In the genomic region with DNA sequence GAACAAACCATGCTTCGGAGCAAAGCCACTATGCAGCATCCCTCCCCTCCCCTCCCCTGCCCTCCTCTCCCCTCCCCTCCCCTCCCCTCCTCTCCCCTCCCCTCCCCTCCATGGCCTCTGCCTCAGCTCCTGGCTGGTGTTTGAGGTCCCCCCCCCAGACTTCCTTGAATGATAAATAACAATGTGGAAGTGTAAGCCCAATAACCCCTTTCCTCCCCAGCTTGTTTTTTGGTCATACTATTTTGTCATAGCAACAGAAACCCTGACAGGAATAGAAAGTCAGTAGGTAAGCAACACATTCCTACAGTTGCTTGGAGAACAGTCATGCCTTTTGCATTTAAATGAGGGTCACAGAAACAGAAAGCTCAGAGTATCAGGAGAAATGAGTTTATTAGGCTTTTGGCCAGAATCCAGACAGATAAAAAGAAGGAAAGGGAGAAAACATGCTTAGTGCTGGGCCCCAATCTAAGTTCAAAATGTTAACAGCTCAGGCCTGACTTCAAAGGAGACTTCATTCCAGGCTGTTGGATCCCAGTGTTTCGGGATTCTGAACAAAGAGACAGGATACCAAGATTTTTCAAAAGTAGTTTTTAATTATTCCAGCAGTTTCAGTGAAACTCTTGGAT, we compare ENCODE assay signal across 12 mouse cellular contexts. TPM values are rescaled to one million over a fixed set of nuclear protein-coding genes. Genes with fewer than 3 reads are reported as not detected.
DNase-seq lines count a peak whose midpoint lies in the region; ATAC-seq and TF ChIP-seq lines count a peak whose summit lies in the region.
"Had no signal": no experiment of that assay in that cellular context is flagged by ENCODE, and none has a peak within 500 bp of the region (broad histone marks: within the 10 kb centered on the region; RNA-seq: fewer than 3 reads in every experiment).

No protein-coding gene starts in this region.

- no peaks in the 10 kb centered on the region for H3K27me3 ChIP-seq in forebrain, embryonic 14.5 days (replicated peaks; ENCODE audit: control insufficient read depth, insufficient read depth, low read length)
- H3K27me3 ChIP-seq in forebrain, embryonic 11.5 days (ENCODE audit: control insufficient read depth, insufficient read depth, low read length): no peaks in the 10 kb centered on the region
- no peaks in the 10 kb centered on the region for H3K27me3 ChIP-seq in MEL (ENCODE audit: control insufficient read depth in 1 of 2, insufficient read depth in 2 of 2, low read length in 2 of 2)
- no peaks in the 10 kb centered on the region for H3K27me3 ChIP-seq in liver, adult 2 months (ENCODE audit: control insufficient read depth, insufficient read depth, low read length)

- H3K36me3 ChIP-seq in forebrain, embryonic 14.5 days (ENCODE audit: control insufficient read depth, insufficient read depth, low read length): no peaks in the 10 kb centered on the region; the same call in 1 of the 2 replicates
- H3K36me3 ChIP-seq in forebrain, embryonic 11.5 days (ENCODE audit: control insufficient read depth, insufficient read depth, low read length): no peaks in the 10 kb centered on the region
- H3K36me3 ChIP-seq in MEL (ENCODE audit: control insufficient read depth in 1 of 2, insufficient read depth in 2 of 2, low read length in 2 of 2): peaks cover 0 to 31% of the 10 kb centered on the region in 2 experiments; a peak in 2 of 4 replicates
- no peaks in the 10 kb centered on the region for H3K36me3 ChIP-seq in liver, adult 2 months (ENCODE audit: control insufficient read depth, insufficient read depth, low read length)

- TF ChIP-seq CTCF in MEL (IDR thresholded peaks at IDR 0.05 in 2 of 3, conservative IDR thresholded peaks at IDR 0.05 in 1 of 3; ENCODE audit: control insufficient read depth in 1 of 3, insufficient read depth in 1 of 3, low read depth in 2 of 3, low read length in 3 of 3, poor library complexity in 1 of 3, severe bottlenecking in 1 of 3): no peak
- no peak for TF ChIP-seq CTCF in liver, adult 2 months (IDR thresholded peaks at IDR 0.05; ENCODE audit: low read depth, low read length)

- peaks cover 8% of the 10 kb centered on the region for H3K4me1 ChIP-seq in forebrain, embryonic 14.5 days (ENCODE audit: control insufficient read depth, insufficient read depth, low read length)
- peaks cover 2% of the 10 kb centered on the region; the same call in 1 of the 2 replicates for H3K4me1 ChIP-seq in forebrain, embryonic 11.5 days (replicated peaks; ENCODE audit: control insufficient read depth, insufficient read depth, low read length)
- H3K4me1 ChIP-seq in MEL (ENCODE audit: control insufficient read depth in 1 of 2, insufficient read depth in 2 of 2, low read length in 2 of 2): peaks cover 22 to 37% of the 10 kb centered on the region in 2 experiments
- peaks cover 4% of the 10 kb centered on the region; the same call in 1 of the 2 replicates for H3K4me1 ChIP-seq in liver, adult 2 months (ENCODE audit: control insufficient read depth, insufficient read depth, low read length)

- TF ChIP-seq POLR2A in MEL (IDR thresholded peaks at IDR 0.05; ENCODE audit: control insufficient read depth in 1 of 2, insufficient read depth in 1 of 2, low read depth in 1 of 2, low read length in 2 of 2, poor library complexity in 1 of 2): no peak
- TF ChIP-seq POLR2A in liver, adult 2 months (IDR thresholded peaks at IDR 0.05; ENCODE audit: extremely low read depth, insufficient read depth, low read length): no peak

- H3K4me2 ChIP-seq in forebrain, embryonic 14.5 days (ENCODE audit: low read length): no peak overlapping the region
- H3K4me2 ChIP-seq in forebrain, embryonic 11.5 days (ENCODE audit: low read depth, low read length, severe bottlenecking): no peak overlapping the region

- no peak overlapping the region for H3K9ac ChIP-seq in forebrain, embryonic 14.5 days (ENCODE audit: low read length)
- H3K9ac ChIP-seq in forebrain, embryonic 11.5 days (ENCODE audit: low read length): no peak overlapping the region
- peak overlapping the region; percentile 16 for H3K9ac ChIP-seq in MEL (ENCODE audit: control insufficient read depth, low read depth, low read length, poor library complexity, severe bottlenecking)
- no peak overlapping the region for H3K9ac ChIP-seq in liver, adult 2 months (ENCODE audit: low read depth, low read length)

- H3K9me3 ChIP-seq in forebrain, embryonic 14.5 days (replicated peaks; ENCODE audit: control insufficient read depth, low read length): no peaks in the 10 kb centered on the region
- no peaks in the 10 kb centered on the region for H3K9me3 ChIP-seq in forebrain, embryonic 11.5 days (ENCODE audit: control insufficient read depth, low read length)
- H3K9me3 ChIP-seq in MEL (replicated peaks; ENCODE audit: insufficient read depth, low read length): no peaks in the 10 kb centered on the region

- no peak overlapping the region for H3K4me3 ChIP-seq in forebrain, embryonic 14.5 days (ENCODE audit: low read depth, low read length)
- no peak overlapping the region for H3K4me3 ChIP-seq in forebrain, embryonic 11.5 days (ENCODE audit: low read depth, low read length)
- H3K4me3 ChIP-seq in MEL (ENCODE audit: control insufficient read depth in 1 of 2, insufficient read depth in 1 of 2, low read depth in 2 of 2, low read length in 2 of 2): peak overlapping the region in 1 of 2 experiments; percentile 8; a peak in 2 of 4 replicates
- H3K4me3 ChIP-seq in liver, adult 2 months (ENCODE audit: insufficient read depth, low read depth, low read length): no peak overlapping the region

- 25% methylated on average over 2 of the region's 2 CpGs for WGBS in forebrain, embryonic 14.5 days
- WGBS in forebrain, embryonic 11.5 days: 49% methylated on average over 2 of the region's 2 CpGs
- 84% methylated on average over 2 of the region's 2 CpGs for WGBS in liver, adult 2 months

- peak; percentile 7 for DNase-seq in forebrain, embryonic 14.5 days (ENCODE audit: low spot score)
- no peak for DNase-seq in forebrain, embryonic 11.5 days (ENCODE audit: low spot score)
- peak; percentile 36 for DNase-seq in kidney, adult 9 months
- DNase-seq in kidney, postnatal 14 days: no peak
- peak; percentile 83 for DNase-seq in MEL (ENCODE audit: low read depth, low spot score)
- DNase-seq in liver, adult 2 months (ENCODE audit: extremely low read depth, low read depth, low spot score): peak; percentile 26
- no peak for DNase-seq in cerebellum, adult 11-12 months
- DNase-seq: lung, postnatal 10 days; right cerebral cortex, postnatal 14 days; thymus, postnatal 14 days had no signal

- H3K27ac ChIP-seq in forebrain, embryonic 14.5 days (ENCODE audit: low read depth, low read length): no peak overlapping the region
- no peak overlapping the region for H3K27ac ChIP-seq in forebrain, embryonic 11.5 days (ENCODE audit: low read depth, low read length)
- H3K27ac ChIP-seq in MEL (ENCODE audit: control insufficient read depth, low read depth, low read length): peak overlapping the region; percentile 97
- no peak overlapping the region for H3K27ac ChIP-seq in liver, adult 2 months (replicated peaks; ENCODE audit: insufficient read depth, low read depth, low read length)

- peak in 1 of 2 experiments; percentile 57; a peak in 1 of 4 replicates for TF ChIP-seq EP300 in MEL (IDR thresholded peaks at IDR 0.05; ENCODE audit: low read depth in 1 of 2, low read length in 2 of 2)

- no peak for ATAC-seq in forebrain, embryonic 14.5 days
- ATAC-seq in forebrain, embryonic 11.5 days (replicated peaks; ENCODE audit: low FRiP score): no peak
- ATAC-seq in monocyte, adult 5-6 weeks (replicated peaks; ENCODE audit: insufficient number of reproducible peaks, low FRiP score, low TSS enrichment, poor library complexity, severe bottlenecking): no peak
- ATAC-seq: midbrain, embryonic 16.5 days had no signal

- no peak for TF ChIP-seq RAD21 in MEL (IDR thresholded peaks at IDR 0.05; ENCODE audit: low read depth, low read length)

- H3K79me2 ChIP-seq in MEL (ENCODE audit: control insufficient read depth, insufficient read depth, low read length, poor library complexity): peaks cover 10% of the 10 kb centered on the region
- H3K79me2 ChIP-seq in liver, adult 2 months (ENCODE audit: control insufficient read depth, insufficient read depth, low read length): no peaks in the 10 kb centered on the region

RNA-seq across cellular contexts. Expression of a gene that starts 2.2 kb away (rescaled TPM):
- 3.3 and 3.7 TPM in 2 replicates for polyA plus RNA-seq in forebrain, embryonic 14.5 days (2014; fragmentation: Nextera tagmentation; extraction: Ambion mirVana)
- polyA plus RNA-seq in forebrain, embryonic 11.5 days (2014; fragmentation: Nextera tagmentation; extraction: Ambion mirVana): 2.4 and 3.2 TPM in 2 replicates
- 14.9 and 18.8 TPM in 2 replicates for total RNA-seq in MEL (2012; rRNA removed)
- polyA plus RNA-seq in MEL (2012; ENCODE audit: insufficient read depth in 1 of 2, insufficient read length in 2 of 2, low read depth in 1 of 2, low replicate concordance in 2 of 2, missing spikeins in 1 of 2): 10 to 100 TPM in 1 of 2 experiments, not detected in 1; 14.7 TPM
- total RNA-seq in liver, adult 2 months (2014; rRNA removed): 5.3 and 6.4 TPM in 2 replicates
- polyA plus RNA-seq in liver, adult 2 months (2012; rRNA removed): 6.8 and 7.3 TPM in 2 replicates
- total RNA-seq in monocyte, adult 5-6 weeks (2017): 4.1 to 15.4 TPM (median 6.4 TPM) in 3 replicates

RNA-seq across cellular contexts. Expression of a gene that starts 17.3 kb away (rescaled TPM):
- 0.10 TPM in 1 of 2 replicates, not detected in the other for polyA plus RNA-seq in forebrain, embryonic 14.5 days (2014; fragmentation: Nextera tagmentation; extraction: Ambion mirVana)
- polyA plus RNA-seq in forebrain, embryonic 11.5 days (2014; fragmentation: Nextera tagmentation; extraction: Ambion mirVana): 0.08 TPM in 1 of 2 replicates, not detected in the other
- total RNA-seq in MEL (2012; rRNA removed): 0.08 TPM in 1 of 2 replicates, not detected in the other
- under 1 TPM in 1 of 2 experiments, not detected in 1; 0.07 TPM for polyA plus RNA-seq in MEL (2012; ENCODE audit: insufficient read depth in 1 of 2, insufficient read length in 2 of 2, low read depth in 1 of 2, low replicate concordance in 2 of 2, missing spikeins in 1 of 2)
- 0.40 and 0.46 TPM in 2 replicates for total RNA-seq in liver, adult 2 months (2014; rRNA removed)
- polyA plus RNA-seq in liver, adult 2 months (2012; rRNA removed): 0.66 and 0.76 TPM in 2 replicates
- not detected in 3 replicates for total RNA-seq in monocyte, adult 5-6 weeks (2017)

RNA-seq across cellular contexts. Expression of a gene that starts 26.3 kb away (rescaled TPM):
- polyA plus RNA-seq in forebrain, embryonic 14.5 days (2014; fragmentation: Nextera tagmentation; extraction: Ambion mirVana): 198 and 199 TPM in 2 replicates
- 90.3 and 95.7 TPM in 2 replicates for polyA plus RNA-seq in forebrain, embryonic 11.5 days (2014; fragmentation: Nextera tagmentation; extraction: Ambion mirVana)
- 249 and 295 TPM in 2 replicates for total RNA-seq in MEL (2012; rRNA removed)
- 100 to 1,000 TPM in 1 of 2 experiments, not detected in 1; 215 TPM for polyA plus RNA-seq in MEL (2012; ENCODE audit: insufficient read depth in 1 of 2, insufficient read length in 2 of 2, low read depth in 1 of 2, low replicate concordance in 2 of 2, missing spikeins in 1 of 2)
- total RNA-seq in liver, adult 2 months (2014; rRNA removed): 46.2 and 48.3 TPM in 2 replicates
- 48.7 and 69.7 TPM in 2 replicates for polyA plus RNA-seq in liver, adult 2 months (2012; rRNA removed)
- 23.1 to 45.9 TPM (median 32.7 TPM) in 3 replicates for total RNA-seq in monocyte, adult 5-6 weeks (2017)

RNA-seq across cellular contexts. Expression of a gene that starts 29.5 kb away (rescaled TPM):
- polyA plus RNA-seq in forebrain, embryonic 14.5 days (2014; fragmentation: Nextera tagmentation; extraction: Ambion mirVana): 0.05 and 0.20 TPM in 2 replicates
- polyA plus RNA-seq in forebrain, embryonic 11.5 days (2014; fragmentation: Nextera tagmentation; extraction: Ambion mirVana): 0.04 and 0.07 TPM in 2 replicates
- 0.20 and 0.54 TPM in 2 replicates for total RNA-seq in MEL (2012; rRNA removed)
- polyA plus RNA-seq in MEL (2012; ENCODE audit: insufficient read depth in 1 of 2, insufficient read length in 2 of 2, low read depth in 1 of 2, low replicate concordance in 2 of 2, missing spikeins in 1 of 2): under 1 TPM in 1 of 2 experiments, not detected in 1; 0.08 TPM
- 0.07 and 0.83 TPM in 2 replicates for total RNA-seq in liver, adult 2 months (2014; rRNA removed)
- 0.02 and 0.07 TPM in 2 replicates for polyA plus RNA-seq in liver, adult 2 months (2012; rRNA removed)
- under 0.01 to 0.58 TPM in 2 of 3 replicates, not detected in the other for total RNA-seq in monocyte, adult 5-6 weeks (2017)

RNA-seq across cellular contexts. Expression of a gene that starts 36.6 kb away (rescaled TPM):
- polyA plus RNA-seq in forebrain, embryonic 14.5 days (2014; fragmentation: Nextera tagmentation; extraction: Ambion mirVana): 109 and 119 TPM in 2 replicates
- polyA plus RNA-seq in forebrain, embryonic 11.5 days (2014; fragmentation: Nextera tagmentation; extraction: Ambion mirVana): 94.3 and 103 TPM in 2 replicates
- 75.0 and 75.5 TPM in 2 replicates for total RNA-seq in MEL (2012; rRNA removed)
- 10 to 100 TPM in 1 of 2 experiments, not detected in 1; 68.5 TPM for polyA plus RNA-seq in MEL (2012; ENCODE audit: insufficient read depth in 1 of 2, insufficient read length in 2 of 2, low read depth in 1 of 2, low replicate concordance in 2 of 2, missing spikeins in 1 of 2)
- total RNA-seq in liver, adult 2 months (2014; rRNA removed): 25.1 and 28.1 TPM in 2 replicates
- polyA plus RNA-seq in liver, adult 2 months (2012; rRNA removed): 26.2 and 37.7 TPM in 2 replicates
- total RNA-seq in monocyte, adult 5-6 weeks (2017): 21.2 to 48.1 TPM (median 23.8 TPM) in 3 replicates

Comparison
In these comparisons a context has a peak if more than half of its experiments do, and no peak if none do; other contexts are left out.
1. DNase-seq: peak in forebrain, embryonic 14.5 days (single experiment), kidney, adult 9 months (single experiment), MEL (single experiment) and liver, adult 2 months (single experiment); none in forebrain, embryonic 11.5 days (single experiment), kidney, postnatal 14 days (single experiment) and cerebellum, adult 11-12 months (single experiment).